Comparison of ENCODE assay signal across 8 mouse cellular contexts in the genomic region with DNA sequence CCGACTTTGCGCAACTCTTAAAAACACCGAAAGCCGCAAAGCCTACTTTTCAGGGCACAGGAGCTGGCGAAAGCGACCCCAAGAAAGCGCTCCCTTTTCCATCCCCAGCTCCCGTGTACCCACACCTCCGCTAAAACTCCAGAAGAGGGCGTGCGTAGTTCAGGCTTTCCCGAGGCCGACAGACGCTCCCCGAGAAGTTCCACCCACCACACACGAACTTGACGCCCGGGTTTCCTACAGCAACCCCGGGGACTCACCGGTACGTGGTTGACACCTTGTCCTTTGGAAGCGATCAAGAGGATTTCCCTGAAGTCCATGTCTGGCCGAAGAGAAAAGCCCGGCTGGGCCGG. TPM values are rescaled to one million over a fixed set of nuclear protein-coding genes. Genes with fewer than 3 reads are reported as not detected.
DNase-seq lines count a peak whose midpoint lies in the region; ATAC-seq and TF ChIP-seq lines count a peak whose summit lies in the region.

No protein-coding gene starts in this region.

- peaks cover 41% of the 10 kb centered on the region for H3K4me1 ChIP-seq in E14TG2a.4 (replicated peaks; ENCODE audit: low read depth, low read length)
- H3K4me1 ChIP-seq in erythroblast, embryonic 14.5 days (ENCODE audit: control insufficient read depth) = peaks cover 70% of the 10 kb centered on the region
- peaks cover 31% of the 10 kb centered on the region for H3K4me1 ChIP-seq in limb, embryonic 15.5 days
- peaks cover 7% of the 10 kb centered on the region; the same call in 1 of the 2 replicates for H3K4me1 ChIP-seq in small intestine, adult 2 months (ENCODE audit: control insufficient read depth, insufficient read depth, insufficient read length, low read length)

- TF ChIP-seq CTCF in gastrocnemius, adult 2 months (IDR thresholded peaks at IDR 0.05) = peak; percentile 70
- peak; percentile 30 for TF ChIP-seq CTCF in E14TG2a.4 (conservative IDR thresholded peaks at IDR 0.05; ENCODE audit: low read length)
- peak; percentile 38; the same call in 1 of the 2 replicates for TF ChIP-seq CTCF in small intestine, adult 2 months (IDR thresholded peaks at IDR 0.05; ENCODE audit: extremely low read depth, insufficient read length, insufficient replicate concordance, low read depth, low read length)

- TF ChIP-seq POLR2A in small intestine, adult 2 months (IDR thresholded peaks at IDR 0.05; ENCODE audit: low read depth, low read length) = no peak

- under 1% methylated on average over 25 of the region's 25 CpGs for WGBS in limb, embryonic 15.5 days
- under 1% methylated on average over 25 of the region's 25 CpGs for WGBS in small intestine, adult 2 months

- peak overlapping the region; percentile 91 for H3K4me3 ChIP-seq in gastrocnemius, adult 2 months
- H3K4me3 ChIP-seq in E14TG2a.4 (replicated peaks; ENCODE audit: low read length) = peak overlapping the region; percentile 92
- H3K4me3 ChIP-seq in erythroblast, embryonic 14.5 days (replicated peaks) = peak overlapping the region; percentile 64
- H3K4me3 ChIP-seq in limb, embryonic 15.5 days = peak overlapping the region; percentile 67
- peak overlapping the region; percentile 76 for H3K4me3 ChIP-seq in small intestine, adult 2 months (ENCODE audit: low read depth, low read length)

- H3K27me3 ChIP-seq in E14TG2a.4 (ENCODE audit: insufficient read depth, low read length) = no peaks in the 10 kb centered on the region
- H3K27me3 ChIP-seq in erythroblast, embryonic 14.5 days (ENCODE audit: control insufficient read depth) = no peaks in the 10 kb centered on the region
- no peaks in the 10 kb centered on the region for H3K27me3 ChIP-seq in limb, embryonic 15.5 days
- H3K27me3 ChIP-seq in small intestine, adult 2 months (ENCODE audit: control insufficient read depth, insufficient read depth, low read length) = no peaks in the 10 kb centered on the region

- H3K27ac ChIP-seq in gastrocnemius, adult 2 months = peak overlapping the region; percentile 96
- H3K27ac ChIP-seq in limb, embryonic 15.5 days = peak overlapping the region; percentile 95
- H3K27ac ChIP-seq in small intestine, adult 2 months (ENCODE audit: insufficient read depth, low read depth, low read length) = peak overlapping the region; percentile 87

- ATAC-seq in limb, embryonic 15.5 days (ENCODE audit: insufficient number of reproducible peaks, low FRiP score, low TSS enrichment, low read depth) = peak; percentile 76

- H3K36me3 ChIP-seq in E14TG2a.4 (ENCODE audit: insufficient read depth, low read length) = no peaks in the 10 kb centered on the region
- peaks cover 15% of the 10 kb centered on the region for H3K36me3 ChIP-seq in erythroblast, embryonic 14.5 days (ENCODE audit: control insufficient read depth)
- H3K36me3 ChIP-seq in limb, embryonic 15.5 days = no peaks in the 10 kb centered on the region
- no peaks in the 10 kb centered on the region for H3K36me3 ChIP-seq in small intestine, adult 2 months (ENCODE audit: control insufficient read depth, insufficient read depth, low read length)

- H3K9ac ChIP-seq in limb, embryonic 15.5 days = peak overlapping the region; percentile 63

- H3K4me2 ChIP-seq in limb, embryonic 15.5 days = peak overlapping the region; percentile 73

- H3K9me3 ChIP-seq in E14TG2a.4 (ENCODE audit: low read length) = no peaks in the 10 kb centered on the region
- no peaks in the 10 kb centered on the region for H3K9me3 ChIP-seq in erythroblast, embryonic 14.5 days (ENCODE audit: control insufficient read depth, low read length)
- H3K9me3 ChIP-seq in limb, embryonic 15.5 days = no peaks in the 10 kb centered on the region

- no peak for DNase-seq in gastrocnemius, adult 2 months
- no peak for DNase-seq in gastrocnemius, postnatal 4 days (ENCODE audit: low spot score in 2 of 2)
- DNase-seq in ovary, adult 18-20 months (ENCODE audit: low spot score) = no peak
- no peak for DNase-seq in adrenal gland, postnatal 36 days

- intact Hi-C loops in gastrocnemius, adult 2 months (cut with DNase I) = no loop called here

RNA-seq across cellular contexts. Expression of a gene that starts 0.4 kb away (rescaled TPM):
- total RNA-seq in gastrocnemius, adult 2 months (2021) = 1 to 10 TPM; 4.1 to 5.7 TPM
- 10 to 100 TPM; 18.2 to 20.7 TPM for total RNA-seq in gastrocnemius, postnatal 4 days (2021)
- polyA plus RNA-seq in erythroblast, embryonic 14.5 days (2012) = 0.48 and 0.60 TPM in 2 replicates
- polyA plus RNA-seq in limb, embryonic 15.5 days (2015; fragmentation: Nextera tagmentation; extraction: Ambion mirVana) = 23.3 and 23.9 TPM in 2 replicates
- polyA plus RNA-seq in small intestine, adult 2 months (2012; rRNA removed) = 2.2 and 3.6 TPM in 2 replicates
- total RNA-seq in adrenal gland, postnatal 36 days (2021) = 10 to 100 TPM; 20.4 to 34.9 TPM

RNA-seq across cellular contexts. Expression of a gene that starts 24.4 kb away (rescaled TPM):
- total RNA-seq in gastrocnemius, adult 2 months (2021) = not detected
- total RNA-seq in gastrocnemius, postnatal 4 days (2021) = not detected
- not detected in 2 replicates for polyA plus RNA-seq in erythroblast, embryonic 14.5 days (2012)
- not detected in 2 replicates for polyA plus RNA-seq in limb, embryonic 15.5 days (2015; fragmentation: Nextera tagmentation; extraction: Ambion mirVana)
- polyA plus RNA-seq in small intestine, adult 2 months (2012; rRNA removed) = not detected in 2 replicates
- total RNA-seq in adrenal gland, postnatal 36 days (2021) = not detected

RNA-seq across cellular contexts. Expression of a gene that starts 42.6 kb away (rescaled TPM):
- total RNA-seq in gastrocnemius, adult 2 months (2021) = 1 to 10 TPM; 4.0 to 4.8 TPM
- total RNA-seq in gastrocnemius, postnatal 4 days (2021) = 1 to 10 TPM; 9.4 to 9.5 TPM
- 0.24 and 0.28 TPM in 2 replicates for polyA plus RNA-seq in erythroblast, embryonic 14.5 days (2012)
- 25.5 and 27.2 TPM in 2 replicates for polyA plus RNA-seq in limb, embryonic 15.5 days (2015; fragmentation: Nextera tagmentation; extraction: Ambion mirVana)
- polyA plus RNA-seq in small intestine, adult 2 months (2012; rRNA removed) = 41.3 and 385 TPM in 2 replicates
- 10 to 100 TPM; 21.8 to 38.1 TPM for total RNA-seq in adrenal gland, postnatal 36 days (2021)

RNA-seq across cellular contexts. Expression of a gene that starts 49.5 kb away (rescaled TPM):
- total RNA-seq in gastrocnemius, adult 2 months (2021) = 10 to 100 TPM; 11.2 to 11.9 TPM
- total RNA-seq in gastrocnemius, postnatal 4 days (2021) = 10 to 100 TPM; 11.3 to 13.0 TPM
- 0.02 and 0.03 TPM in 2 replicates for polyA plus RNA-seq in erythroblast, embryonic 14.5 days (2012)
- 11.1 and 11.2 TPM in 2 replicates for polyA plus RNA-seq in limb, embryonic 15.5 days (2015; fragmentation: Nextera tagmentation; extraction: Ambion mirVana)
- polyA plus RNA-seq in small intestine, adult 2 months (2012; rRNA removed) = 0.58 and 0.95 TPM in 2 replicates
- total RNA-seq in adrenal gland, postnatal 36 days (2021) = 10 to 100 TPM; 16.8 to 21.9 TPM
